Mouse (Mus musculus) 3134 (cell line): ENCODE data around the gene Bcr.

Experiments used
- DNase-seq: peaks from one replicate; pipeline ENCODE4 v3.0.0-alpha.2; 2011; ENCODE audit warnings: low spot score; ENCODE audit not compliant: insufficient read length; ENCODE audit errors: extremely low read depth

Gene Bcr

GRCm38 (mm10) chr10:75125577-75125976 is 65.2 kb downstream of the Bcr start:
- DNase-seq, result no peak

- peak; percentile 87 for DNase-seq
Measured at GRCm38 (mm10) chr10:75129283-75129710, 68.9 kb downstream of the Bcr start.

DNA sequence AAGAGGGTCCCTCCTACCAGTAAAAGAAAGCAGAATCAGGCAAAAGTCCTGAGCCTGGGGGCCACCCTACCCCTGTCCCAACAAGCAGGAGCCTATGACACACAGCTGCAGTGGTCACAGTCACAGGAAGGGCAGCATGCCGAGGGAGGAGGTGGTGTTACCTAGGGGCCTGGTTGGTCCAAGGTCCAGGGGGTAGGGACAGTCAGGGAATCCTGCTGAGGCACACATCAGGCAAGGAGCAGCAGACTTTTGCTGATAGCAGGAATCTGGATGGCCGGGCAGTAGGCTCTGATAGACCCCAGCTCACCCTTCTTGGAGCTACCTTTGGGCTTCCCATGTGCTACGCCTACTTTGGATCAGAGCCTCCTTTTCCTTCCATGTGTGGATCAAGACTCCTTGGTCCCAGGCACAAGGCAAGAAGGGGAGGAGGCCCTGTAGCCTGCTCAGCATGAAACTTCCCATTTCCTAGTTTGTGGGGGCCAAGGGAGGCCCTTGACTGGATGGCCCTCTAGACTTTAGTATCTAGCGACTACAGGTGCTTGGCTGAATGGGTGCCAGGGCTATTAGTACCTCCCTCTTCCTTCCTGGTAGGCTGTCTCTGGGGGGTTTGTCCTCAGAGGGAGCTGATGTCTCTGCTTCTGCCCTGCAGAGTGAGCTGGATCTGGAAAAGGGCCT is 70.1 kb downstream of the Bcr start:
- no peak for DNase-seq

- no peak for DNase-seq
Measured at GRCm38 (mm10) chr10:75131625-75132024, 71.2 kb downstream of the Bcr start.

- no peak for DNase-seq
Measured at GRCm38 (mm10) chr10:75134861-75135517, 74.6 kb downstream of the Bcr start.

DNA sequence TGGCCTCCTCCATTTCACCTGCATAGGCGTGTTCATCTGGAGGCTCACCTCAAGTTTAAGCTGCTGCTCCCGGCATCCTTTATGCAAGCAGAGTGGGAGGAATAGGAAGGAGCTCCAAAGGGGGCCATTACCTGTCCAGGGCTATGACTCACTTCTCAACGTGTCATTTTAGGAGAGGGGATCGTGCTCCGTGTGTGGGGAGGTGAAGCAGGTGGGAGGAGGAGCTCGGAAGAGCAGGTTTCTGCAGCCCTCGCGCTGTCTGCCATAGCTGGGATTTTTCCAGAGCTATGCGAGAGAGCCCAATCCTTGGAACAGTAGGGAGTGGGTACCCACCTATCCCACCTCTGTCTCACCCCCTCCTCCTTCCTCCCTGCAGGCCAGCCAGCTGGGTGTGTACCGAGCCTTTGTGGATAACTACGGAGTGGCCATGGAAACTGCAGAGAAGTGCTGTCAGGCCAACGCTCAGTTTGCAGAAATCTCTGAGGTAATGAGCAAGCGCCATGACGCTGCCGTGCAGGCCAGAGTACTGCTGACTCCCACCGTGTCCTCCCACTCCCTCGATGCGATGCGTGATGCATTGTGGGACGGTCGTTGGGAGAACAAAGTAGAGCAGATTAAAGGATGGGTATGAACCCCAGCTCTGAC is 75.2 kb downstream of the Bcr start:
- no peak for DNase-seq

DNA sequence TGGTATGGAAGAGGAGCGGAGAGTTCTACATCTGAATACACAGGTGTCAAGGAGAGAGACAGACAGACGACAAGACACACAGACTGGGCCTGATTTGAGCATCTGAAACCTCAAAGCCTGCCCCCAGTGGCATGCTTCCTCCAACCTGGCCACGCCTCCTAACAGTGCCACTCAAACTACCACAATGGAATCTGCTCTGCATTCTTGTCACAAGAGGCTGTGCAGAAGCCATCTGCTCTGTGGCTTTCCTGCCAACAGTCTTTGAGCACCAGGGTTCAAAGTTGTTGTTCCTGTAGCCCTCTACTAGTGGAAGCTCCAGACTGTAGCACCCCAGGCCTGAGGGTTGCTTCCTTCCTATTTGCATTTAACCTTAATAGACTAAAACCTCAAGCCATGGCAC is 76.8 kb downstream of the Bcr start:
- peak; percentile 35 for DNase-seq

DNA sequence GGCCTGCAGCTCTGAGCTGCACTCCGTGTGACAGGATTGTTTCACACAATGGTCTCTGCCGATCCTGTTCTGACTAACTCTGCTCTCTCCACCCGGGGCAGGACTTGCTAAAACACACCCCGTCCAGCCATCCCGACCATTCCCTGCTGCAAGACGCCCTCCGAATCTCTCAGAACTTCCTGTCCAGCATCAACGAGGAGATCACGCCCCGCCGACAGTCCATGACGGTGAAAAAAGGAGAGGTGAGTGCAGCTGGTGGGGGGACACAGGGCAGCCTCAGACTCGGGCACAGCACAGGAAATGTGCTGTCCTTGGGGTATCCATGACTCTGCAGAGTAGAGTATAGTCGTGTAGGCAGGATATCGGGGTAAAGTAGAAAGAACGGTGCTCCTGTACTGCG is 84.8 kb downstream of the Bcr start:
- no peak for DNase-seq

GRCm38 (mm10) chr10:75146001-75146400 is 85.6 kb downstream of the Bcr start:
- no peak for DNase-seq

- DNase-seq, result no peak
Measured at GRCm38 (mm10) chr10:75146619-75147018, 86.2 kb downstream of the Bcr start.

DNA sequence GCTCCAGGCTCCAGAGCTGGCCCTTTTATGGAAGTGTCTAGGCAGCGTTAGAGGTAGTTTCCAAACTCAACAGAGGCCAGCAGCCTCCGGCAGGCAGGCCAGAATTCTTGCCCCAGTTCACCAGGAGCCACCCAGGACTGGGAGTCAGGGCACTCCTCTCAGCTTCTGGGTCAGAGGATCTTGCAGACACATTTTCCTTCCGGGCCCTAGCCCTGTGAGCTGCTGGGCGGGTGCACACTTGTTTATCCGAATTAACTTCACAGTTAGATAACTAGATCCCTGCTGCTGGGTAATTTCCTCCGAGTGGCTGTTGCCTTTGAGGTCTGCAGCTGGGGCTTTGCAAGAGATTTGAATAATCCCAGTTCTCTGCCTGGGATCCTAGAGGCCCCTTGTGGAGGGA is 87.9 kb downstream of the Bcr start:
- DNase-seq, result no peak

DNA sequence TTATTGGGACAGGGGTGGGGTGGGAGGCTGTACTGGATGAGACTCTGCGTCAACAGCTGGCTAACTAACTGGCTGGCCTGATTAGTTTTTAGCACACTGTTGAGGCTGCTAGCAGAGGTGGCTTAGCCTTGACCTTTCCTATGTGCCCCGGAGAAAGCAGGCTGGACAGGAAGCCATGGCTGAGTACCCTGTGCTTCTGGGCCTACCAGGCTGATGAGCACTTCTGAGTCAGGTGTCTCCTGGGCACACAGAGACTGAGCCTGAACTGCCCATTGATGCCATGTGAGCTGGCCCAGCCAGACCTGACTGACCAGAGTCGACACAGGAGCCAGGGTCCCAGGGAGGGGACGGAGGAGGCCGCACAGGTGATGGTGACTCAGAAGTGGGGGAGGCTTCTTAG is 90.0 kb downstream of the Bcr start:
- no peak for DNase-seq

- peak; percentile 41 for DNase-seq
Measured at GRCm38 (mm10) chr10:75151311-75151710, 90.9 kb downstream of the Bcr start.

DNA sequence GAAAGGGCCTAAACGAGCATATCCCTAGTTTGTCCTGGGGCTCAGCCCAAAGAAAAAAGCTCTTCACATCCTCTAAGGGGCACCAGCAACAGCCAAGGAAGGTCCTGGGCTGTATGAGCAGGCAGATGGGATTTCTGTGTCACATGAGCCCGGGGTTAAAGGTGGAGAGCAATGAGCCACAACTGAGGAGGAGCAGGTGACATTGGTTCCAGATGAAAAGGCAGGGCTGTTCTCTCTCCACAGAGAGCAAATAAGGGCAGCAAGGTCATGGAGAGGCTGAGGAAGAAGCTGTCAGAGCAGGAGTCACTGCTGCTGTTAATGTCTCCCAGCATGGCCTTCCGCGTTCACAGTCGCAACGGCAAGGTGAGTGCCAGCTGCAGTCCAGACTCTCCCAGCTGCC is 96.4 kb downstream of the Bcr start:
- DNase-seq, result no peak

DNA sequence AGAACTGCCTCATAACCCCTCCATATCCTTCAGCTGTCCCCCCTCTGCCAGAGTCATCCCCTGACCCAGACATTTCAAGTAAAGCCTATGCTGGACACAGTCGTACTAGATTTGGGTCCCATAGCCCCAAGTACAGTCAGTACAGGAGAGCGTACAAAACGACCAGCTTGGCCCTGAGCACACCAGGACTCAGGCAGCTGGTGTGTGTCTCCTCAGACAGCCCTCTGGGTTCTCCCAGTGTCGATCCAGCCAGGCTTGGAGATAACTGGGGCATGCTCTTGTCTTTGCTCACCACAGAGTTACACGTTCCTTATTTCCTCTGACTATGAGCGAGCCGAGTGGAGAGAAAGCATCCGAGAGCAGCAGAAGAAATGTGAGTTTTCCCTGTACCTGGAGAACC is 97.3 kb downstream of the Bcr start:
- DNase-seq, result no peak

DNA sequence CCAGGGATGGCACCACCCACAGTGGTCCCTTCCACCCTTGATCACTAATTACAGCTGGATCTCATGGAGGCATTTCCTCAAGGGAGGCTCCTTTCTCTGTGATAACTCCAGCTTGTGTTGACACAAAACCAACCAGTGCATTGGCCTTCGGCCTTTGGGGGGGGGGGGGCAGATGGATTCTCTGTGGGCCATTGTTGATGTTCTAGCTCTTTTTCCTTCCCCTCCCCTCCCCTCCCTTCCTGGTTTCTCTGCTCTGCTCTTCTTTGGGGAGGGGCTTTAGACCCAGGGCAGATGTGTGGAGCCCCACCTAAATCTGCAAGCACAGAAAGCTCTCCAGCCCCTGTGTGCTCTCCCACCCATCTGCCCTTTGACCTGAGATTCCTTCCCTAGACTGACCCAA is 98.0 kb downstream of the Bcr start:
- no peak for DNase-seq

DNA sequence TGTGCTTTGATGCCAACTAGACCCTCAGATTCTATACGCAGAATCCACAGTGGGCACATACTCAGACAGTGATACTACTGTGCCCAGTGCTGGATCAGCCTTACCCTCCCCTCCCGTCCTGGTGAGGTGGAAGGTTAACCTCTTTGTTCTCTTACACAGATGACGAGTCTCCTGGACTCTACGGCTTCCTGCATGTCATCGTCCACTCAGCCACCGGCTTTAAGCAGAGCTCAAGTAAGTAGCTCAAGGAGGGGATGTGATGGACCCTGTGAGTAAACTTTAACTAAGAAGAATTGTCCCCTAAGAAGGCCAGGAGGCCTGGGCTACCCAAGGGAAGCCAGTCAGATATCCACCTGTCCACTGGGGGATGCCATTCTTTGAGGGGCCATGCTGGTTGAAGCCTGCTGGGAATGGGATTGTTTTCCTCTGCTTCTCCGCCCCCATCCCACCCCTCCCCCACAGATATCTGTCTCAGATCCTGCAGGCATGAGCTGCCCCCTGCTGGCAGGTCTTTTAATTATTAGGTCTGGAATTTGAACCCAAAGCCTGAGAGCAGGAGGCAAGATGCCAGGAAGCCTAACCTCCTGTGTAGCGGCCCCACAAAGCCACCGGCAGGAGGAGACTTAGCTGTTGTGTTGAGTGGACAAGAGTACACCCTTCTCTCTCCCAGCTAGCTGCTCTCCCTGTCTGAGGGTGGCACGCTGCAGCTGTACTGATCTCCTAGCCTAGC is 99.9 kb downstream of the Bcr start:
- no peak for DNase-seq

- no peak for DNase-seq
Measured at GRCm38 (mm10) chr10:75165825-75166481, 105.6 kb downstream of the Bcr start.

GRCm38 (mm10) chr10:75166601-75167000 is 106.2 kb downstream of the Bcr start:
- no peak for DNase-seq

- peak; percentile 72 for DNase-seq
Measured at GRCm38 (mm10) chr10:75170207-75170850, 109.9 kb downstream of the Bcr start.
